Mouse (Mus musculus) heart, embryonic 14.5 days (tissue): ENCODE measurements around the gene Ncoa1. TPM values are rescaled to one million over a fixed set of nuclear protein-coding genes. Genes with fewer than 3 reads are reported as not detected.

Experiments
- ATAC-seq: fragments of 200-750 bp; cut with Nextera tagmentation; 2 replicates; pipeline ENCODE4 v1.8.0; 2017; ENCODE audit warnings: low read depth, moderate TSS enrichment; ENCODE audit not compliant: insufficient number of reproducible peaks, insufficient read depth, low FRiP score
- H3K27ac ChIP-seq, 2 experiments: fragments of 200-500 bp in 1 of 2; fragments of 300-500 bp in 1 of 2; sonication (generic) in 1 of 2; replicated peaks in 1 of 2; 2 replicates each; pipeline ENCODE4 v1.5.1; 2012 to 2014; ENCODE audit warnings: low read depth in 2 of 2, low read length in 2 of 2, control low read depth in 1 of 2, mild to moderate bottlenecking in 1 of 2, mixed read lengths in 1 of 2; ENCODE audit not compliant: control insufficient read depth in 1 of 2, insufficient read depth in 1 of 2
- H3K27me3 ChIP-seq: fragments of 300-500 bp; sonication (generic); 2 replicates; pipeline ENCODE4 v1.6.1; 2014; ENCODE audit warnings: mild to moderate bottlenecking, low read length, control low read depth; ENCODE audit not compliant: control insufficient read depth, insufficient read depth
- H3K36me3 ChIP-seq: fragments of 300-500 bp; sonication (generic); 2 replicates; pipeline ENCODE4 v1.6.1; 2014; ENCODE audit warnings: mild to moderate bottlenecking, control low read depth, low read length, mixed read lengths; ENCODE audit not compliant: control insufficient read depth, insufficient read depth
- H3K4me1 ChIP-seq, 2 experiments: fragments of 200-500 bp in 1 of 2; fragments of 300-500 bp in 1 of 2; sonication (generic) in 1 of 2; 2 replicates each; pipeline ENCODE4 v1.6.1; 2012 to 2014; ENCODE audit warnings: low read length in 2 of 2, control low read depth in 1 of 2, mixed read lengths in 1 of 2; ENCODE audit not compliant: control insufficient read depth in 2 of 2, insufficient read depth in 2 of 2
- H3K4me2 ChIP-seq: fragments of 300-500 bp; sonication (generic); 2 replicates; pipeline ENCODE4 v1.6.1; 2014; ENCODE audit warnings: mild to moderate bottlenecking, low read length
- H3K4me3 ChIP-seq, 2 experiments: fragments of 200-500 bp in 1 of 2; fragments of 300-500 bp in 1 of 2; sonication (generic) in 1 of 2; 2 replicates each; pipeline ENCODE4 v1.5.1; 2012 to 2014; ENCODE audit warnings: low read length in 2 of 2, mild to moderate bottlenecking in 2 of 2, control low read depth in 1 of 2, low read depth in 1 of 2, moderate library complexity in 1 of 2; ENCODE audit not compliant: control insufficient read depth in 1 of 2, insufficient read depth in 1 of 2
- H3K9ac ChIP-seq: fragments of 300-500 bp; sonication (generic); 2 replicates; pipeline ENCODE4 v1.6.1; 2014; ENCODE audit warnings: mild to moderate bottlenecking, low read length
- H3K9me3 ChIP-seq: fragments of 300-500 bp; sonication (generic); 2 replicates; pipeline ENCODE4 v1.6.1; 2016; ENCODE audit warnings: low read length, control low read depth; ENCODE audit not compliant: control insufficient read depth
- WGBS: fragments of 180-500 bp; shearing (Covaris S2); extraction: QIAGEN DNeasy Blood & Tissue Kit; methylation state at CpG from one replicate; pipeline ENCODE4 v1.1.7; 2014; 5-methylcytosine and 5-hydroxymethylcytosine counted together
- polyA plus RNA-seq: library from polyadenylated mRNA; unstranded; fragments of >200 nt; fragmentation: Nextera tagmentation; extraction: Ambion mirVana; gene quantifications from 2 replicates; pipeline ENCODE4 v1.2.1, GENCODE M21; 2014

The Ncoa1 gene
- polyA plus RNA-seq, 1 experiment from 2014 or later, result 14.7 TPM

DNA sequence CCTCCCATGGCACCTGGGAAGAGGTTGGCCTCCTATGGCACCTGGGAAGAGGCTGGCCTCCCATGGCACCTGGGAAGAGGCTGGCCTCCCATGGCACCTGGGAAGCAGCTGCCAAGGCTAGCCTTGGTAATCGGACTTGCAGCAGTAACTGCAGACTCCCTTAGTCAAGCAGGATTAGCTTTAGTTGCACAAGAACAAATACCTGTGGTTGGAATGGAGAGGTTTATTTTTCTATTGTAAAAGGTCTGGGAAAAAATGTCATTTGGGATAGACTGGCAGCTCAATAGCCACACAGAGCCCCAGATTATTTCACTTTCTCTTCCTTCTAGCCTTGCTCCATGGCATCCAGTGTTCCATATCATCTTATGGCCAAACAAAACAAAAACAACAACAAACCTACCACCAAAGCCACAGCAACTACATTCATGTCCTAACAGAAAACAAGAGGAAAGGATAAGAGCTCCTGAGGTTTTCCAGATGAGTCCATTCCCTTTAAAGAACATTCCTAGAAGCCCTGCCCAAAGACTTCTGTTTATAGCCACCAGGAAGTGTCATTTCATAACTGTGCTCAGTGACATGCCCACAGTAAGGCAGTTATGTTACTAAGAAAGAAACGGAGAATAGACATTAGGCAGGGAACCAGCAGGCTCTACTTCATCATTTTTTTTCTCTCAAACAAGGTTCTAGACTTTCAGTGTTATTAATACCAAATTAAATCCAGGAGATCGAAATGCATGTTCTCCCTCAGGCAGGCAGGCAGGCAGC, 46.7 kb downstream of the Ncoa1 start:
- no peak overlapping the region for H3K4me3 ChIP-seq
- no peak overlapping the region for H3K4me2 ChIP-seq
- 57% methylated on average over 3 of the region's 3 CpGs for WGBS
- ATAC-seq, result no peak
- H3K27me3 ChIP-seq, result no peaks in the 10 kb centered on the region
- H3K9ac ChIP-seq, result no peak overlapping the region
- H3K36me3 ChIP-seq, result no peaks in the 10 kb centered on the region
- H3K4me1 ChIP-seq, result peaks cover 0 to 3% of the 10 kb centered on the region in 2 experiments; a peak in 1 of 4 replicates
- no peaks in the 10 kb centered on the region for H3K9me3 ChIP-seq
- H3K27ac ChIP-seq, result peak overlapping the region in 1 of 2 experiments; percentile 28; a peak in 1 of 4 replicates

DNA sequence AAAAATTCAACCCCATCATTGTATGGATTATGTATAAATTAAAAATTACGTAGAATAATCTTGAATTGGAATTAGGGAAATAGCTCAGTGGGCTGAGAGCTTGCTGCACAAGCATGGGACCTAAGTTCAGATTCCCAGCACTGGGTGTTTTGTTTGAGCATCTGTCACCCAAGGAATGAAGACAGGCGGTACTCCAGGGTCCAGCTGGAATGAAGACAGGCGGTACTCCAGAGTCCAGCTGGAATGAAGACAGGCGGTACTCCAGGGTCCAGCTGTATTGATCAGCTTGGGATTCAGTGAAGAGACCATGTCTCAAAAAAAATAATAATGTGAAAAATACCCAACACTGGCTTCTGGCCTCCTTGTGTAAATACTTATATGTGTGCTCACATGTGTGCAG, 58.2 kb downstream of the Ncoa1 start:
- Histone ChIP-seq H3K4me2 (no peak overlapping the region), H3K9ac (no peak overlapping the region), H3K4me1 (no peaks in the 10 kb centered on the region), H3K27ac (no peak overlapping the region), H3K36me3 (0 out of 2 replicates have a peak, but pooled peaks cover 3% of the 10 kb centered on the region), H3K27me3 (no peaks in the 10 kb centered on the region), H3K4me3 (no peak overlapping the region), H3K9me3 (no peaks in the 10 kb centered on the region)
- ATAC-seq, result no peak
- WGBS, result 87% methylated on average over 4 of the region's 4 CpGs

DNA sequence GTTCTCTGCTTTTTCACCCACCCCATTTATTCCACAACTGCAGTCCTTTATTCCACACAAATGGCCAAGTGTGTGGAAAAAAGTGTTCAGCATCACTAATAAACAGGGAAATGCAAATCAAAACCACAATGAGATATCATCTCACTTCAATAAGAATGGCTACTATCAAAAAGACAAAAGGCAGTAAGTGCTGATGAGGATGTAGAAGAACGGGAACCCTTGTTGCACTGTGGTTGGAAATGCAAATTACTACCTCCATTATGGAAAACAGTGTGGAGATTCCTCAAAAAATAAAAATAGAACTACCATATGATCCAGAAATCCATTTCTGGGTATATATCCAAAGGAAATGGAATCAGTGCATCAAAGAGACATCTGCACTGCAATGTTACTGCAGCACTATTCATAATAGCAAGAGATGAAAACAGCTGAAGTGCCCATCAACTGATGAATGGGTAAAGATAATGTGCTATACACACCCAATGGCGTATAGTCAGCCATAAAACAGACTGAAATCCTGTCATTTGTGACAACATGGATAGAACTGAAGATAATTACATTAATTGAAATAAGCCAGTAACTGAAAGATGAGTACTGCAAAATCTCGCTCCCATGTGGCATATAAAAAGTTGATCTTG, 59.2 kb downstream of the Ncoa1 start:
- H3K4me3 ChIP-seq, result no peak overlapping the region
- H3K4me1 ChIP-seq, result no peaks in the 10 kb centered on the region
- no peak for ATAC-seq
- no peak overlapping the region for H3K9ac ChIP-seq
- 0 out of 2 replicates have a peak, but pooled peaks cover 3% of the 10 kb centered on the region for H3K36me3 ChIP-seq
- 79% methylated on average over 3 of the region's 3 CpGs for WGBS
- H3K27me3 ChIP-seq, result no peaks in the 10 kb centered on the region
- no peak overlapping the region for H3K27ac ChIP-seq
- no peaks in the 10 kb centered on the region for H3K9me3 ChIP-seq
- H3K4me2 ChIP-seq, result no peak overlapping the region

DNA sequence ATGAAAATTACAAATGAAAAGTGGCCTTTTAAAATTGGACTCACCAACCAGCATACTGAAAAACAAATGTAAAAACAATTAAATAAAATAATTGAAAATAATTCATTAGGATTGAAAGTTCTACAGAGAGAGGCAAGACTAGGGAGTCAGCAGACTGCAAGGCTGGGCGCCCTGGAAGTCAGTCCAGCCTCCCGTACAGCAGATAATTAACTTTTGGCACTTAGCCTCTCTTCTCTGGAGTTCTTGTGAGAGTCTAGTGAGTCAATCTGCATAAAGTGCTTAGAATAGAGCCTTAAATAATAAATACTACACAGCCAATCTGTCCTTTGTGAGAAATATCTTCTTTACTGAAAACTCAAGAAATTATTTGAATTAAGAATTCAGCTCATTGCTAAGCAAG, 69.9 kb downstream of the Ncoa1 start:
- Histone ChIP-seq H3K27me3 (no peaks in the 10 kb centered on the region), H3K9ac (no peak overlapping the region), H3K4me1 (peaks cover 0 to 9% of the 10 kb centered on the region in 2 experiments; a peak in 1 of 4 replicates), H3K36me3 (no peaks in the 10 kb centered on the region), H3K9me3 (no peaks in the 10 kb centered on the region), H3K27ac (no peak overlapping the region), H3K4me3 (no peak overlapping the region), H3K4me2 (no peak overlapping the region)
- WGBS, result 34% methylated on average over 2 of the region's 2 CpGs
- ATAC-seq, result no peak

DNA sequence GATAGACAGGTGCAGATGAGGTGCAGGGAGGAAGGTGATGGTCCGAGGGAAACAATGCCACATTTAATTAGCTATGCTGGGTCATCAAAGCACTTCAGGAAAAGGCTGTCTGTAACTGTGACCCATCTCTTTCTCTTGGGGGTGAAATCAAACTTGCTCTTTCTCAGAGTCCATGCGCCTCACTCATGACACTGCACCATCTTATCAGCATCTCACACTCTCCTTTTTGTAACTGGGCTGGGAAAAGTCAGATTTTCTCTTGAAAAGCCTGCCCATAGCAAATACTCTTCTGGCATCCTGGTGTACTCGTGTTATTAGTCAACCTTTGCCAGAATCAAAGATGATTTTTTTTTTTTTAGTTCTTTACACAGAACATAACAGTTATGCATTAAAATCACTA, 70.8 kb downstream of the Ncoa1 start:
- ATAC-seq, result no peak
- whole genome bisulfite sequencing, result 71% methylated on average over 3 of the region's 3 CpGs
- H3K9me3 ChIP-seq, result no peaks in the 10 kb centered on the region
- no peak overlapping the region for H3K4me2 ChIP-seq
- H3K4me1 ChIP-seq, result peaks cover 0 to 9% of the 10 kb centered on the region in 2 experiments; a peak in 1 of 4 replicates
- H3K36me3 ChIP-seq, result no peaks in the 10 kb centered on the region
- no peak overlapping the region for H3K9ac ChIP-seq
- no peak overlapping the region for H3K4me3 ChIP-seq
- H3K27me3 ChIP-seq, result no peaks in the 10 kb centered on the region
- no peak overlapping the region for H3K27ac ChIP-seq

DNA sequence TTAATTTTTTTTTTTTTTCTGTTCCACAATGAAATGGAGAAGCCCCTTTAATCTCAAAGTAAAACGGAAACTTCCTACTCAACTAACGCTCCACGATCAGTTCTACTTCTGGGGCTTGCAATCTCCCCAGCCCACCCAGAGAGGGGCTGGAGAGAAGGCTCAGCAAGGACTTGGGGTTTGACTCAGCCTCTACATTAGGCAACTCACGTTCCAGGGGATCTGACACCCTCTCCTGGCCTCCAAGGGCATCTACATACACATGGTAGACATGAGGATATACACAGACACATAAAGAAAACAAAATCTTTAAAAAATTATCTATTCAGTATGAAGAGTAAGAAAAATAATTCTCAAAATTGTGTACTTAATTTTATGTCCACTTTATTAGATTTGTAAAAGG, 73.8 kb downstream of the Ncoa1 start:
- Histone ChIP-seq H3K4me2 (no peak overlapping the region), H3K27me3 (no peaks in the 10 kb centered on the region), H3K36me3 (no peaks in the 10 kb centered on the region), H3K4me1 (peaks cover 0 to 9% of the 10 kb centered on the region in 2 experiments; a peak in 1 of 4 replicates), H3K9me3 (no peaks in the 10 kb centered on the region), H3K27ac (no peak overlapping the region), H3K9ac (no peak overlapping the region), H3K4me3 (no peak overlapping the region)
- WGBS, result 66% methylated on average over 4 of the region's 4 CpGs
- no peak for ATAC-seq

DNA sequence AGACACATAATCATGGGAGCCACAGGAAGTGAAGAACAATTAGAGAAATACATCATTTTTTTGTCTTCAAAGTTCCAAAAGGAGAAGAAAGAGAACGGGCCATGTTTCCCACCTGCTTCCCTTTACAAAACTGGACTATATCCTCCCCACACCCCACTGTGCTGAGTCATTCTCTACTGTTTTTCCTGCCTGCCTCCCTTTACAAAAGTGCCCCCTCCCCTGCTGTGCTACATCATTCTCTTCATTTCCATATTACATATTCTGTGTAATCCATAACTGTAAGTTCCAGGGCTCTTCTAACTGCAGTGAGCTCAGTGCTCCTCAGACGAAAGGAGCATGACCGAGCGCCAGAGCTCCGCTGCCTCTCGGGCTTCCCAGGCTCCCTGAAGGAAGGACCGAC, 80.8 kb downstream of the Ncoa1 start:
- Histone ChIP-seq H3K27me3 (no peaks in the 10 kb centered on the region), H3K9me3 (no peaks in the 10 kb centered on the region), H3K36me3 (no peaks in the 10 kb centered on the region), H3K27ac (no peak overlapping the region), H3K4me2 (no peak overlapping the region), H3K4me3 (no peak overlapping the region), H3K9ac (no peak overlapping the region), H3K4me1 (peaks cover 3 to 13% of the 10 kb centered on the region in 2 experiments)
- WGBS, result 81% methylated on average over 7 of the region's 7 CpGs
- ATAC-seq, result no peak
